In the genomic region with DNA sequence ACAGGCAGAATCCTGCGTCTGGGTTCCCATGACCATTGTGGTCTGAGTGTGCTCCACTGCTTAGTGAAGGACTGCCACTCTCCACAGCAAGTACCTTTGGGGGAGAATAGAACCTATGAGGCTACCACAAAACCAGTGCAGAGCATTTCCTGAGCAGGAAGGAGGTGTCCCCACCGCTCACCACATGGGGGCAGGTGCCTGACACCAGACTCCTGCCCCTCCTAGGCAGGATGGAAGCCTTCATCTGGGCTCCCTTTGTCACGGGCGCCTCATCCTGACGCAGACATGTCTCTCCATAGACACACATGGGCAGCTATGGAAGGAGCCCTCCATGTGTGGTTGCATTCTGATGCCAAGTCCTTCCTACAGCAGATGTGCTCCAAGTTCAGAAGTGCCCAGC, we compare ENCODE assay signal across 13 mouse cellular contexts.
DNase-seq lines count a peak whose midpoint lies in the region; ATAC-seq and TF ChIP-seq lines count a peak whose summit lies in the region.
"Had no signal": no experiment of that assay in that cellular context is flagged by ENCODE, and none has a peak within 500 bp of the region (broad histone marks: within the 10 kb centered on the region; RNA-seq: fewer than 3 reads in every experiment).

No protein-coding gene starts in this region.

- H3K4me3 ChIP-seq in thymus, adult 2 months (ENCODE audit: control insufficient read depth, insufficient read depth, low read length): no peak overlapping the region
- H3K4me3 ChIP-seq in hindbrain, embryonic 10.5 days: no peak overlapping the region
- H3K4me3 ChIP-seq: embryonic facial prominence, embryonic 13.5 days; forebrain, embryonic 10.5 days; heart, embryonic 13.5 days; hindbrain, embryonic 13.5 days had no signal

- TF ChIP-seq CTCF in thymus, adult 2 months (IDR thresholded peaks at IDR 0.05; ENCODE audit: borderline replicate concordance, control insufficient read depth, extremely low read depth, insufficient read depth, low read length, poor library complexity): peak; percentile 67; the same call in 1 of the 2 replicates

- no peak overlapping the region for H3K27ac ChIP-seq in thymus, adult 2 months (ENCODE audit: control insufficient read depth, insufficient read depth, low read length)
- no peak overlapping the region for H3K27ac ChIP-seq in hindbrain, embryonic 10.5 days
- H3K27ac ChIP-seq: embryonic facial prominence, embryonic 13.5 days; forebrain, embryonic 10.5 days; heart, embryonic 13.5 days; hindbrain, embryonic 13.5 days had no signal

- WGBS in thymus, adult 2 months: 12% methylated on average over 5 of the region's 5 CpGs
- WGBS in hindbrain, embryonic 10.5 days: 93% methylated on average over 5 of the region's 5 CpGs

- peak; percentile 8 to 19; a peak in 1 of 4 replicates for ATAC-seq in hematopoietic stem cell, adult 5-6 weeks (replicated peaks in 1 of 2; ENCODE audit: insufficient read depth in 1 of 2, low FRiP score in 2 of 2, low TSS enrichment in 1 of 2, low read depth in 1 of 2, poor library complexity in 2 of 2, severe bottlenecking in 2 of 2)
- ATAC-seq: lung, postnatal 0 days had no signal

- H3K9me3 ChIP-seq in hindbrain, embryonic 10.5 days: no peaks in the 10 kb centered on the region
- H3K9me3 ChIP-seq: embryonic facial prominence, embryonic 13.5 days; forebrain, embryonic 10.5 days; heart, embryonic 13.5 days; hindbrain, embryonic 13.5 days had no signal

- no peak for TF ChIP-seq POLR2A in thymus, adult 2 months (IDR thresholded peaks at IDR 0.05; ENCODE audit: control insufficient read depth, extremely low read depth, insufficient read depth, low read length, poor library complexity)

- H3K27me3 ChIP-seq in thymus, adult 2 months (ENCODE audit: control insufficient read depth, insufficient read depth, low read length): no peaks in the 10 kb centered on the region
- no peaks in the 10 kb centered on the region for H3K27me3 ChIP-seq in hindbrain, embryonic 10.5 days (ENCODE audit: insufficient read depth, poor library complexity, severe bottlenecking)
- H3K27me3 ChIP-seq: embryonic facial prominence, embryonic 13.5 days; heart, embryonic 13.5 days; hindbrain, embryonic 13.5 days had no signal

- no peaks in the 10 kb centered on the region for H3K36me3 ChIP-seq in thymus, adult 2 months (ENCODE audit: control insufficient read depth, insufficient read depth, low read length)
- H3K36me3 ChIP-seq in hindbrain, embryonic 10.5 days: peaks cover 10% of the 10 kb centered on the region; the same call in 1 of the 2 replicates
- H3K36me3 ChIP-seq: forebrain, embryonic 10.5 days; heart, embryonic 13.5 days had no signal

- peaks cover 33% of the 10 kb centered on the region for H3K4me1 ChIP-seq in thymus, adult 2 months (replicated peaks; ENCODE audit: control insufficient read depth, insufficient read depth, low read length)
- H3K4me1 ChIP-seq in hindbrain, embryonic 10.5 days (replicated peaks): peaks cover 23% of the 10 kb centered on the region

- DNase-seq in heart, adult 11 months: peak; percentile 86
- DNase-seq in heart, adult 8-10 months (ENCODE audit: low spot score): no peak
- DNase-seq in CD4-positive helper T cell, adult 2 months (ENCODE audit: low read depth, low spot score): peak; percentile 62
- peak; percentile 61 for DNase-seq in thymus, adult 2 months
- no peak for DNase-seq in cerebellum, postnatal 36 days
- DNase-seq in frontal cortex, postnatal 14 days (ENCODE audit: low spot score in 2 of 2): no peak
- no peak for DNase-seq in hindbrain, embryonic 10.5 days (ENCODE audit: low spot score)

Comparison
In these comparisons a context has a peak if more than half of its experiments do, and no peak if none do; other contexts are left out.
1. DNase-seq: peak in heart, adult 11 months (single experiment), CD4-positive helper T cell, adult 2 months (single experiment) and thymus, adult 2 months (single experiment); none in heart, adult 8-10 months (single experiment), cerebellum, postnatal 36 days (0 of 2), frontal cortex, postnatal 14 days (0 of 2) and hindbrain, embryonic 10.5 days (single experiment).